Mouse (Mus musculus) limb, embryonic 14.5 days (tissue): Measurements from ENCODE around the gene Fshr. TPM values are rescaled to one million over a fixed set of nuclear protein-coding genes. Genes with fewer than 3 reads are reported as not detected.

Experiments
- ATAC-seq: fragments of 200-750 bp; cut with Nextera tagmentation; 2 replicates; pipeline ENCODE4 v1.8.0; 2017; ENCODE audit warnings: low read depth, moderate number of reproducible peaks, moderate TSS enrichment; ENCODE audit not compliant: low FRiP score
- DNase-seq: peaks from one replicate; pipeline ENCODE4 v3.0.0-alpha.2; 2015; ENCODE audit warnings: low spot score
- H3K27ac ChIP-seq: fragments of 300-500 bp; sonication (generic); replicated peaks from 2 replicates; pipeline ENCODE4 v1.5.1; 2014; ENCODE audit warnings: low read depth, mild to moderate bottlenecking, low read length, moderate library complexity, mixed read lengths
- H3K27me3 ChIP-seq: fragments of 300-500 bp; sonication (generic); 2 replicates; pipeline ENCODE4 v1.6.1; 2014; ENCODE audit warnings: low read length, mixed read lengths; ENCODE audit not compliant: control insufficient read depth, insufficient read depth
- H3K36me3 ChIP-seq: fragments of 300-500 bp; sonication (generic); 2 replicates; pipeline ENCODE4 v1.6.1; 2014; ENCODE audit warnings: mild to moderate bottlenecking, low read length, moderate library complexity, mixed read lengths; ENCODE audit not compliant: control insufficient read depth, insufficient read depth
- H3K4me1 ChIP-seq: fragments of 300-500 bp; sonication (generic); 2 replicates; pipeline ENCODE4 v1.6.1; 2014; ENCODE audit warnings: antibody characterized with exemption, low read length, mixed read lengths; ENCODE audit not compliant: control insufficient read depth, insufficient read depth
- H3K4me2 ChIP-seq: fragments of 300-500 bp; sonication (generic); replicated peaks from 2 replicates; pipeline ENCODE4 v1.6.1; 2014; ENCODE audit warnings: low read depth, mild to moderate bottlenecking, low read length, moderate library complexity; ENCODE audit not compliant: severe bottlenecking
- H3K4me3 ChIP-seq: fragments of 300-500 bp; sonication (generic); replicated peaks from 2 replicates; pipeline ENCODE4 v1.5.1; 2014; ENCODE audit warnings: low read length
- H3K9ac ChIP-seq: fragments of 300-500 bp; sonication (generic); 2 replicates; pipeline ENCODE4 v1.6.1; 2014; ENCODE audit warnings: mild to moderate bottlenecking, low read depth, low read length, moderate library complexity; ENCODE audit not compliant: severe bottlenecking
- H3K9me3 ChIP-seq: fragments of 300-500 bp; sonication (generic); 2 replicates; pipeline ENCODE4 v1.6.1; 2016; ENCODE audit warnings: low read length; ENCODE audit not compliant: control insufficient read depth
- POLR2A ChIP-seq: fragments of 200-500 bp; IDR thresholded peaks from 2 replicates; pipeline ENCODE4 v1.8.0; 2012; ENCODE audit warnings: inconsistent platforms, mild to moderate bottlenecking, moderate library complexity, borderline replicate concordance; ENCODE audit not compliant: insufficient read depth, insufficient read length; ENCODE audit errors: extremely low read depth
- WGBS: fragments of 180-500 bp; shearing (Covaris S2); extraction: QIAGEN DNeasy Blood & Tissue Kit; methylation state at CpG from one replicate; pipeline ENCODE4 v1.1.7; 2014; 5-methylcytosine and 5-hydroxymethylcytosine counted together
- polyA plus RNA-seq, 2 experiments: library from polyadenylated mRNA; depleted of rRNA in 1 of 2; stranded (reverse) in 1 of 2; unstranded in 1 of 2; fragments of >200 nt; fragmentation: Nextera tagmentation in 1 of 2; extraction: Ambion mirVana in 1 of 2; gene quantifications; 2 replicates each; pipeline versions ENCODE4 v1.2.1 to v1.2.3; 2012 to 2014

Gene Fshr
- polyA plus RNA-seq, 2 experiments = not detected

DNA sequence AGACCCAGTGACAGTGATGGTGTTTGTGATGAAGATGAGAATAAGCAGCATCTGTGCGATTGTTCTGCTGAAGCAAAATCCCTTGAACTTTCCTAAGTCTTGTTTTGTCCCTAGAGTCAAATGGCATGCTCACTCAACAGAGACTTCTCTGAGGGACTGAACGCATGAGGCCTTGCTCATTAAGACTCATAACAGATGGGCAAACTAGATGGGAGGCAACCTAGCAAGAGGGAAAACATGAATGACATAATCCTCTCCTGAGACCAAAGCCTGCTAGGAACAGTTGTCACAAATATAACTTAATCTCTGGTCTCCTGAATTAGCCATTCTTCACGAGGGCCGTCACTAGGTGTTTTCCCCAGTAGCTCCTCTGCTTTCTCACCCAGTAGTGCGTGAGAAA is 194.5 kb downstream of the Fshr start:
- no peak overlapping the region for H3K9ac ChIP-seq
- ATAC-seq = no peak
- no peak overlapping the region for H3K27ac ChIP-seq
- no peaks in the 10 kb centered on the region for H3K4me1 ChIP-seq
- H3K4me3 ChIP-seq = no peak overlapping the region
- DNase-seq = no peak
- no peaks in the 10 kb centered on the region for H3K36me3 ChIP-seq
- H3K27me3 ChIP-seq = no peaks in the 10 kb centered on the region
- WGBS = 77% methylated on average over 5 of the region's 5 CpGs
- no peaks in the 10 kb centered on the region for H3K9me3 ChIP-seq
- no peak overlapping the region for H3K4me2 ChIP-seq
- no peak for TF ChIP-seq POLR2A

DNA sequence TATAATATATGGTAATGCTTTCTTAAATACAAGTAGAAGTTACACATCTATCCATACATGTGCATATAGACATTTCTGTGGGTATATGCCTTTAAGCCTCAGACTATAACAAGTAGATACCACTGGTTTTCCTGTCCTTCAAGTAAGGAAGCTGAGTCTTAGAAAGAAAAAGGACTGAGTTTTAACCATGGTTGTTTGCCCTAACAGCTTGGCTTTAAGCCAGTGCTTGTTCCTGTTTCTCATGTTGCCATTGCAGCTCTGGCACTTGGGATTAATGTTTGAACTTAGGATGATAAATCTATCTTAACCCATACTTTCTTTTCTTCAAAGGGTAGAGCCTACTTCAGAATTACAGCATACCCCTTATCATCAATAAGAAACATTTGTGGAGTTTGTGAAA is 200.6 kb downstream of the Fshr start:
- H3K36me3 ChIP-seq = no peaks in the 10 kb centered on the region
- no peaks in the 10 kb centered on the region for H3K27me3 ChIP-seq
- H3K4me3 ChIP-seq = no peak overlapping the region
- no peaks in the 10 kb centered on the region for H3K4me1 ChIP-seq
- H3K4me2 ChIP-seq = no peak overlapping the region
- no peak for ATAC-seq
- H3K27ac ChIP-seq = no peak overlapping the region
- no peak overlapping the region for H3K9ac ChIP-seq
- no peak for DNase-seq
- H3K9me3 ChIP-seq = no peaks in the 10 kb centered on the region
- TF ChIP-seq POLR2A = no peak

DNA sequence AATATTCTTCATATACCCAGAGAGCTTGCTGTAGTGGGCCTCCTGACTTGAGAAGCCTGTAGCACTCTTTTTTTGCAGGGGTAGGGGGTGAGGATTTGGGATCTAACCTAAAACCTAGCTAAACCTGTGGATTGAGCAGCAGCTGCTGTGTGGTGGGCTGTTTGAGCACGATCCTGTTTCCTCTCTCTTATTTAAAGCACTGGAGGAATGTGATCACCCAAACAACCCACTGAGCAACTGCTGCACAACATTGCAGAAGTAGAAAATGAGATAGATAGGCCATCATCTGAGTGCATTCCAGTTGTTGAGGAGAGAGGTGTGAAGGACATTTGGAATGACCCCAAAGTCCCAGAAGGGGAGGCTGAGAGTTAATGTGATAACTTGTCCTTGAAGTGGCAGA is 202.2 kb downstream of the Fshr start:
- H3K4me2 ChIP-seq = no peak overlapping the region
- ATAC-seq (peak; percentile 47; the same call in 1 of the 2 replicates), DNase-seq (no peak)
- H3K36me3 ChIP-seq = no peaks in the 10 kb centered on the region
- H3K4me3 ChIP-seq = no peak overlapping the region
- H3K27me3 ChIP-seq = no peaks in the 10 kb centered on the region
- H3K9ac ChIP-seq = no peak overlapping the region
- WGBS = 52% methylated on average over 1 of the region's 1 CpGs
- no peak overlapping the region for H3K27ac ChIP-seq
- H3K4me1 ChIP-seq = no peaks in the 10 kb centered on the region
- H3K9me3 ChIP-seq = no peaks in the 10 kb centered on the region
- TF ChIP-seq POLR2A = no peak

DNA sequence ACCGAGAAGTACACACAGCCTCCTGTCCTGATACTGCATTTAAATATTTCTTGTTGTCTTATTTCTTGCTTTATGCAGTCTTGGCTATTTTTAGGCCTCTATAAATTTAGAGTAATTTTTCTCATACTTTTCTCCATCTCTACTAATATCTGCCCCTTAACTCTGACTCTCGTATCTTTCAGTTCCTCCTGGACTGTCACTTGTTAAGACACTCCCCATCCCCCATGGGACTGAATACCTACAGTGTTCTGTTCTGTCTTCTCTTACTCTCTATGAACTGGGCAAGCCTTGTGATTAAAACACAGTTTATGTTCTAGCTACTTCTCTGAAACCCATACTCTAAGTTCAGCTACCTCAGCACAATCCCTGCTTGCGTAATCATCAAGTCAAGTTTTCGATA is 209.2 kb downstream of the Fshr start:
- Histone ChIP-seq H3K9me3 (no peaks in the 10 kb centered on the region), H3K9ac (no peak overlapping the region), H3K27me3 (no peaks in the 10 kb centered on the region), H3K36me3 (no peaks in the 10 kb centered on the region), H3K4me2 (no peak overlapping the region), H3K4me1 (no peaks in the 10 kb centered on the region), H3K27ac (no peak overlapping the region), H3K4me3 (no peak overlapping the region)
- WGBS = 88% methylated on average over 4 of the region's 4 CpGs
- DNase-seq (no peak), ATAC-seq (no peak)
- TF ChIP-seq POLR2A = no peak

DNA sequence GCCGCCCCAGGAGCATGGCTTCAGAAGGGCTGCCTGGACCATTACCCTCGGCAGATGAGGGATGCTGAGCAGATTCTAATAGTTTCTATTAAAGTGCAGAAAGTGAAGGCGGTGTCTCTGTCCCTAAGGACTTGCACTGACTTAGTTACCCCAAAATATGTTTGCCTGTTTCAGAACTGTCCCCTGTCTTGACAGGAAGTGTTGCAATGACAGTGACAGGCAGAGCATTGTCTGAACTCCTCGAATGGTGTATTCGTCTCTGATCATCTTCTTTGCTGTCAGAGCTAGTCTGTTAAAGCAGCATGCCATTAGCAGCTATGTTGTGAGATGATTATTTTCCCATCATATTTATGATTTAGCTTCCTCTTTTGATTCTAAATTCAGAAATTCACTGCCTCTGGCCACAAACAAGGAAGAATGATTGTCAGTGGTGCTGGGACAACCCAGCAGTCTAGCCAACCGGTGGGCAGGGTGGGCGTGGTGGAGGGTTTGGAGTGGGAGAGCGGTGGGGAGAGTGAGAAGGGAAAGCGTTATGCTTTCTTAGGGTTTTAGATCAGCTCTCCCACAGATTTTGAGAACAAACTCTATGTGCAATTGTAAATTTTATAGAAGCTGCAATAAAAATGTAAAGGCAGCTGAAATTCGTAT is 219.6 kb downstream of the Fshr start:
- H3K4me1 ChIP-seq = no peaks in the 10 kb centered on the region
- WGBS = 62% methylated on average over 10 of the region's 10 CpGs
- H3K4me2 ChIP-seq = no peak overlapping the region
- H3K27ac ChIP-seq = no peak overlapping the region
- no peaks in the 10 kb centered on the region for H3K36me3 ChIP-seq
- no peak overlapping the region for H3K4me3 ChIP-seq
- no peak for ATAC-seq
- no peak for DNase-seq
- no peak overlapping the region for H3K9ac ChIP-seq
- H3K27me3 ChIP-seq = no peaks in the 10 kb centered on the region
- no peak for TF ChIP-seq POLR2A
- H3K9me3 ChIP-seq = no peaks in the 10 kb centered on the region

DNA sequence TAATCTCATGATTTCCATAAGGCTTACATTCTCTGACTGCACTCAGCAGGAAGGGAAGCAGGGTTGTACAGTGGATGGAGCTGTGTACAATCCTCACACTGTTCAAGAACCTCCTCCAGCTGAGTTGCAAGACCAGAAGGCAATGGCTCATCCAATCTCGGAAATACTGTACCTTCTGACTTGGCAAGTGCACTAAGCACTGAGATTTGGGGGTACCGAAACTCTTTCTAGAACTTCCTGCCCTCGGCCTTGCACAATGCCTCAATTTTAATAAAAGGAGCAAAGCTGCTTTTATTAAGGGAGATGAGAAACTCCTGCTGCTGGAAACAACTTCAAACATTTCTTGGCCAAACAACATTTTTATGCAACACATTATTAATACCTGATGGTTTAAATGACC is 225.9 kb downstream of the Fshr start:
- Histone ChIP-seq H3K4me1 (no peaks in the 10 kb centered on the region), H3K36me3 (no peaks in the 10 kb centered on the region), H3K4me2 (no peak overlapping the region), H3K9ac (no peak overlapping the region), H3K4me3 (no peak overlapping the region), H3K9me3 (no peaks in the 10 kb centered on the region), H3K27ac (no peak overlapping the region), H3K27me3 (no peaks in the 10 kb centered on the region)
- no peak for TF ChIP-seq POLR2A
- ATAC-seq (no peak), DNase-seq (no peak)
- 57% methylated on average over 3 of the region's 3 CpGs for WGBS
